Mouse (Mus musculus): ENCODE data around the gene Xpr1. TPM values are rescaled to one million over a fixed set of nuclear protein-coding genes. Genes with fewer than 3 reads are reported as not detected.

Xpr1 gene
- polyA plus RNA-seq (2014; fragmentation: Nextera tagmentation; extraction: Ambion mirVana) = 15.2 and 29.3 TPM in 2 replicates

DNA sequence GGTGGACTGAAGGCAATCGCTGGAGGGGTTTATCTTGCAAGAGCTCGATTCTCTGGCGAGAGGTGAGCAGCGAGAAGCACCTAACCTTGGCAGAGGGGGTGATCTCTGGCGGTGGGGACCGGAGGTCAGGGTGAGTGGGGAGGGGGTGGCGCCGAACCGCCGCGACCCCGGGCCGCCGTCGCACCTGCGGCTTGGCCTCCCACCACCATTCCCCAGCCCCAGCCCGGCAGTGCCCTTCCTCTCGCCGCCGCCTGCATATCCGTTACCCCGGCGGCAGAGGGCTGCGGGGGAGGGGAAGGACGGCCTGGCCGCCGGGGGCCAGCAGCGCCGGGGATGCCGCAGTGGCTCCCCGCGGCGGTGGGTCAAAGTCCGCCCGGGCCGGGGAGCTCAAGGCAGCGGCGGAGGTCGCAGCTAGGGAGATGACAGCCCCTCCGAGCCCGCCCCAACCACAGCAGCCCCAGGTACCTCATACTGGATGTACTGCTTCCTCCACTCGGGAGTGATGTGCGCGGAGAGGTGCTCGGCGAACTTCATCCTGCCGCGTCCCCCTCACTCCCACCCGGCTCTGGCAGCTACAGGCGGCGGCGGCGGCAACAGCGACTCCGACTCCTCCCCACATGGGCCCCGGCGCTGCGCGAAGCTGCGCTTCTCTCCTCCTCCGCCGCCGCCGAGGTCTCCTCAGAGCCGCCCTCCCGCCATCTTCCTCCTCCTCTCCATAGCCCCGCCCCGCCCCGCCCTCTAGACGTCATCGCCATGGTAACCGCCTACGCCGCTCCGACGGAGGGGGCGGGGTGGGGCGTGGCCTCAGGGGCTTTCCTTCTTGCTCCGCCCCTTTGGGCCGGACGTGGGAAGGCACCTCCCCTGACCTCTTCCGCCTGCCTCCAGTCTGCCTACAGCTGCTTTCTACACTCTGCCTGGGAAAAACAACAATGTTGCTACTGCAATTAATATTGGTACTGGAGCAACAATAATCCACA, at the start of gene Xpr1:
Gene Xpr1, minus strand, starts transcription at position 715 of the 977 bp plus-strand sequence.
- Histone ChIP-seq H3K9ac (ENCODE audit: low read depth, low read length) (peak within 1 kb of the TSS; percentile 84), H3K9me3 (ENCODE audit: control insufficient read depth, low read length) (no peaks in the 10 kb centered on the region), H3K27me3 (ENCODE audit: control insufficient read depth, insufficient read depth, low read length) (no peaks in the 10 kb centered on the region), H3K27ac (ENCODE audit: low read depth, low read length) (peak within 1 kb of the TSS; percentile 92), H3K4me3 (ENCODE audit: low read depth, low read length) (peak within 1 kb of the TSS; percentile 89), H3K4me1 (replicated peaks; ENCODE audit: control insufficient read depth, insufficient read depth, low read length) (no peaks in the 10 kb centered on the region), H3K4me2 (replicated peaks; ENCODE audit: low read depth, low read length) (peak within 1 kb of the TSS; percentile 62), H3K36me3 (ENCODE audit: control insufficient read depth, insufficient read depth, low read length) (no peaks in the 10 kb centered on the region)
- under 1% methylated on average over 52 of the region's 82 CpGs for WGBS
- DNase-seq (ENCODE audit: low spot score) = peak; percentile 99
- peak; percentile 96 for ATAC-seq (ENCODE audit: low FRiP score)

DNA sequence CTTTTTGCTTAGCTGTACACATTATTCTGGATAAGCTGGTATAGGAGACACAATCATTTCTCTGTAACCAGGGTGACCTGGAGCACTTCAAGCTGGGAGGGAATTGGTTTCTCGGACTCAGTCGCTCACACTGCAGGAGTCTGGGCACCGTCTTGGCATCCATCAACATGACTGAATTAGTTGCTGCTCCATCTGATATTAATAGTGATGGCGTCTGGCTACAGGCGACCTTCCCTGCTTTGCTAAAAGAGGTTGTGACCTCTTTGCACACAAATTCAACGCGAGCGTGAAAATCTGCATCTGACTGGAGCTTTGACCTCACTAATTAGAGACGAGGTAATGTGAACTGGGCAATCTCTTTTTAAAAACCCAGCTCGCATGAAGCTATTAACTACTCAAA, 46.2 kb upstream of the Xpr1 start:
- Histone ChIP-seq H3K27ac (ENCODE audit: low read depth, low read length) (no peak overlapping the region), H3K9ac (ENCODE audit: low read depth, low read length) (no peak overlapping the region), H3K4me2 (replicated peaks; ENCODE audit: low read depth, low read length) (no peak overlapping the region), H3K4me3 (ENCODE audit: low read depth, low read length) (no peak overlapping the region), H3K36me3 (ENCODE audit: control insufficient read depth, insufficient read depth, low read length) (no peaks in the 10 kb centered on the region), H3K9me3 (ENCODE audit: control insufficient read depth, low read length) (no peaks in the 10 kb centered on the region), H3K27me3 (ENCODE audit: control insufficient read depth, insufficient read depth, low read length) (no peaks in the 10 kb centered on the region), H3K4me1 (replicated peaks; ENCODE audit: control insufficient read depth, insufficient read depth, low read length) (no peaks in the 10 kb centered on the region)
- ATAC-seq (ENCODE audit: low FRiP score) = no peak
- WGBS = 20% methylated on average over 10 of the region's 10 CpGs
- no peak for DNase-seq (ENCODE audit: low spot score)

DNA sequence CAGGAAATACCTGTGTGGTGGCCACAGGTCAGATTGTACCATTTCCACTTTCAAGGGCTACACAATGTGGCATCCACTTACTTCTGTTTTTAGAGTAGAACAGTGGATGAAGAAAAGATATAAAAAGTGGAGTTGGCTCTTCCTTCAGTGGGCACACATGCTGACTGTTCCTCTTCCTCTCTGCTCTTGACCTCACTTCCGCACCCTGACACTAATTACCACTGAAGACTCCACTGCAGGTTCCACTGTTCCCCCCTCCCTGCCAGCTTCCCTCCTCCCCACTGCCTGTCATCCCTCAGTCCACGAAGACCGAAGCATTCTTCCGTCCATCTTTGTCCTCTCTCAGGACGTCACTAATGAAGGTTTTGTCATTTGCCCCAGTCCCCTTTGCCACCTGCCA, 45.4 kb upstream of the Xpr1 start:
- Histone ChIP-seq H3K4me1 (replicated peaks; ENCODE audit: control insufficient read depth, insufficient read depth, low read length) (no peaks in the 10 kb centered on the region), H3K9me3 (ENCODE audit: control insufficient read depth, low read length) (no peaks in the 10 kb centered on the region), H3K27me3 (ENCODE audit: control insufficient read depth, insufficient read depth, low read length) (no peaks in the 10 kb centered on the region), H3K27ac (ENCODE audit: low read depth, low read length) (no peak overlapping the region), H3K4me2 (replicated peaks; ENCODE audit: low read depth, low read length) (no peak overlapping the region), H3K36me3 (ENCODE audit: control insufficient read depth, insufficient read depth, low read length) (no peaks in the 10 kb centered on the region), H3K9ac (ENCODE audit: low read depth, low read length) (no peak overlapping the region), H3K4me3 (ENCODE audit: low read depth, low read length) (no peak overlapping the region)
- DNase-seq (ENCODE audit: low spot score) (no peak), ATAC-seq (ENCODE audit: low FRiP score) (no peak)
- WGBS = 69% methylated on average over 5 of the region's 5 CpGs

DNA sequence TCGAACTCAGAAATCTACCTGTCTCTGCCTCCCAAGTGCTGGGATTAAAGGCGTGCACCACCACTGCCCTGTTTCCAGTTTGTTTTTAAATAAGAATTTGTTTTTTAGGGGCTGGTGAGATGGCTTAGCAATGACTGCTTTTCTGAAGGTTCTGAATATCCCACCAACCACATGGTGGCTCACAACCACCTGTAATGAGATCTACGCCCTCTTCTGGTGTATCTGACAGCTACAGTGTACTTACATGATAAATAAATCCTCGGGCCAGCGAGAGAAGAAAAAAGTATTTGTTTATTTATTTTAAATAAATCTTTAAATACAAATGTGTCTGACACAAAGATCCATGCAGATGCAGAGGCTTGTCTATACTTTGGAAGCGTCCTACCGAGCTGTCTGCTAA, 40.3 kb upstream of the Xpr1 start:
- no peaks in the 10 kb centered on the region for H3K9me3 ChIP-seq (ENCODE audit: control insufficient read depth, low read length)
- no peaks in the 10 kb centered on the region for H3K27me3 ChIP-seq (ENCODE audit: control insufficient read depth, insufficient read depth, low read length)
- H3K36me3 ChIP-seq (ENCODE audit: control insufficient read depth, insufficient read depth, low read length) = no peaks in the 10 kb centered on the region
- H3K9ac ChIP-seq (ENCODE audit: low read depth, low read length) = no peak overlapping the region
- H3K27ac ChIP-seq (ENCODE audit: low read depth, low read length) = no peak overlapping the region
- ATAC-seq (ENCODE audit: low FRiP score) (no peak), DNase-seq (ENCODE audit: low spot score) (no peak)
- H3K4me3 ChIP-seq (ENCODE audit: low read depth, low read length) = no peak overlapping the region
- H3K4me2 ChIP-seq (replicated peaks; ENCODE audit: low read depth, low read length) = no peak overlapping the region
- H3K4me1 ChIP-seq (replicated peaks; ENCODE audit: control insufficient read depth, insufficient read depth, low read length) = no peaks in the 10 kb centered on the region
- WGBS = 82% methylated on average over 7 of the region's 7 CpGs

DNA sequence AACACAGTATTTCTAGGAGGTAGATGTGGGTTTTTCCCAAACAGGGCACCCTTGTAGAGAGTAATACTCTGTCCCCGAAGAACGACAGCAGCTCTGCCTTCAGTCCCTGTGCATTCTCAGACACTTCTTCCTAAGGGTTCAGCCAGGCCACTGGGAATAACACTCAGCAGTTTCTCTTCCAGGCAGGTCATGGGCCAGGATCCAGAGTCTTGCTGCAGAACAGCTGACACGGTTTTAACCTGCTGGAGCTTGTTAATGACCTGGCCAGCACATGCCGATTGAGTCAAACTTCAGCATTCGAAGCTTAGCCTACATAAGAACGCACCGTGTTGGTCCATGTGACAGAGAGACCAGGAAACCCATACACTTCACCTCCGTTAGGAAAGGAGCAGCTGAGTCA, 36.0 kb upstream of the Xpr1 start:
- Histone ChIP-seq H3K9me3 (ENCODE audit: control insufficient read depth, low read length) (no peaks in the 10 kb centered on the region), H3K9ac (ENCODE audit: low read depth, low read length) (no peak overlapping the region), H3K4me1 (replicated peaks; ENCODE audit: control insufficient read depth, insufficient read depth, low read length) (no peaks in the 10 kb centered on the region), H3K36me3 (ENCODE audit: control insufficient read depth, insufficient read depth, low read length) (no peaks in the 10 kb centered on the region), H3K27me3 (ENCODE audit: control insufficient read depth, insufficient read depth, low read length) (no peaks in the 10 kb centered on the region), H3K4me3 (ENCODE audit: low read depth, low read length) (no peak overlapping the region), H3K4me2 (replicated peaks; ENCODE audit: low read depth, low read length) (no peak overlapping the region), H3K27ac (ENCODE audit: low read depth, low read length) (no peak overlapping the region)
- ATAC-seq (ENCODE audit: low FRiP score) (no peak), DNase-seq (ENCODE audit: low spot score) (no peak)
- 86% methylated on average over 8 of the region's 8 CpGs for WGBS

DNA sequence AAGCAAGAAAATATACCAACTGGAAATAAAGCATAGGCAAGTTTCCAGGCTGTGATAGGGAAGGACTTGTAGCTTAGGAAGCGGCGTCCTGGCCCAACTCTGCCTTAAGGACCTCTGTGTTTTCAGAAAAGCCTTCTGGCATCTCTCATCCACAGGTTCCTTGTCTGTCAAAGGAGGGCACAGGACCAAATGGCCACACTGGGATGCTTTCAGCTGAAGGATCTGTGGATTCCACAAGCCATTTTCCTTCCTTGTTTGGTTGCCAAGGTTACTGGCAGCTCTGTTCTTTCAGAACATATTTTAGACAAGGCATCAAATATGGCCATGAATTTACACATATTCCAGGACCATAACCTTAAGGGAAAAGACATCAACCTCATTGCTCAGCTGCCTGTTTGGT, 31.7 kb upstream of the Xpr1 start:
- Histone ChIP-seq H3K4me1 (replicated peaks; ENCODE audit: control insufficient read depth, insufficient read depth, low read length) (no peaks in the 10 kb centered on the region), H3K4me2 (replicated peaks; ENCODE audit: low read depth, low read length) (no peak overlapping the region), H3K27ac (ENCODE audit: low read depth, low read length) (no peak overlapping the region), H3K9ac (ENCODE audit: low read depth, low read length) (no peak overlapping the region), H3K27me3 (ENCODE audit: control insufficient read depth, insufficient read depth, low read length) (no peaks in the 10 kb centered on the region), H3K9me3 (ENCODE audit: control insufficient read depth, low read length) (no peaks in the 10 kb centered on the region), H3K36me3 (ENCODE audit: control insufficient read depth, insufficient read depth, low read length) (no peaks in the 10 kb centered on the region), H3K4me3 (ENCODE audit: low read depth, low read length) (no peak overlapping the region)
- 79% methylated on average over 2 of the region's 2 CpGs for WGBS
- ATAC-seq (ENCODE audit: low FRiP score) = no peak
- DNase-seq (ENCODE audit: low spot score) = no peak

DNA sequence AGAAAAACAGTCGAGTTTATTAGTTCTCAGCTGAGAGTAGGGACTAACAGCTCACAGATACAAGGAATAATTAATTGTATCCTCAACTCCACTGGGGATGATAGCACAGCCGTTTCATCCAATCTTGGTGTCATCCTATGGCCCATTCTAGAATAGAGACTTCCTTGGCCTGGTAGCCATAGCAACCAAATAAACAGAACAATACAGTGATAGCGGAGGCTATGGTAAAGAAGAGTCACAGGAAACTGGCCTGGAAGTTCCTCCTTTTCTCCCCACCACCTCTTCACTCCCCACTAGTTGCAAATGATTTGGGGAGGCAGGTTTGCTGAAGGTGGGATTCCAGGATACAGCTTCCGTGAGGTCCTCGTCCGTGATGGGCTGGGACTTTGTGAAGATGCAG, 30.1 kb upstream of the Xpr1 start:
- Histone ChIP-seq H3K9me3 (ENCODE audit: control insufficient read depth, low read length) (no peaks in the 10 kb centered on the region), H3K4me3 (ENCODE audit: low read depth, low read length) (no peak overlapping the region), H3K36me3 (ENCODE audit: control insufficient read depth, insufficient read depth, low read length) (no peaks in the 10 kb centered on the region), H3K27me3 (ENCODE audit: control insufficient read depth, insufficient read depth, low read length) (no peaks in the 10 kb centered on the region), H3K27ac (ENCODE audit: low read depth, low read length) (no peak overlapping the region), H3K9ac (ENCODE audit: low read depth, low read length) (no peak overlapping the region), H3K4me1 (replicated peaks; ENCODE audit: control insufficient read depth, insufficient read depth, low read length) (no peaks in the 10 kb centered on the region), H3K4me2 (replicated peaks; ENCODE audit: low read depth, low read length) (no peak overlapping the region)
- ATAC-seq (ENCODE audit: low FRiP score) (no peak), DNase-seq (ENCODE audit: low spot score) (no peak)
- WGBS = 76% methylated on average over 6 of the region's 6 CpGs

DNA sequence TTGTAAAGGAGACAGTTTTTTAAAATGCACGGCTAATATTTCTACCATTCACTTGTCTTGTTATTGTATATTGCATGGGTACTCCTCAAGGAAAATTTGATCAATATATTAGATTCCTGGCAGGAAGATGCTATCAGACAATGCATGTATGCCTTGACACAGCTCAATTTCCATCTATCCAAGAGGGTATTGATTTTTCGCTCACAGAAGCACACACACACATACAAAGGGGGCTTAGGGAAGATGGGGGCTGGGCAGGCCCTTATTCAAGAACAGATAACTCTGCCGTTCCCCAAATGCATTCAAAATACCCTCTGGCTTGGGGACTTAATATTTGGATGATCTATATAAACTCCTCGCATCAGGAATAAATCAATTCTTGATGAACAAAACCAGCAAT, 25.9 kb upstream of the Xpr1 start:
- Histone ChIP-seq H3K4me3 (ENCODE audit: low read depth, low read length) (no peak overlapping the region), H3K4me1 (replicated peaks; ENCODE audit: control insufficient read depth, insufficient read depth, low read length) (no peaks in the 10 kb centered on the region), H3K36me3 (ENCODE audit: control insufficient read depth, insufficient read depth, low read length) (no peaks in the 10 kb centered on the region), H3K27ac (ENCODE audit: low read depth, low read length) (peak overlapping the region; percentile 77; the same call in 1 of the 2 replicates), H3K9me3 (ENCODE audit: control insufficient read depth, low read length) (no peaks in the 10 kb centered on the region), H3K27me3 (ENCODE audit: control insufficient read depth, insufficient read depth, low read length) (no peaks in the 10 kb centered on the region), H3K9ac (ENCODE audit: low read depth, low read length) (no peak overlapping the region), H3K4me2 (replicated peaks; ENCODE audit: low read depth, low read length) (no peak overlapping the region)
- DNase-seq (ENCODE audit: low spot score) (no peak), ATAC-seq (ENCODE audit: low FRiP score) (peak; percentile 73; the same call in 1 of the 2 replicates)
- 76% methylated on average over 4 of the region's 4 CpGs for WGBS

DNA sequence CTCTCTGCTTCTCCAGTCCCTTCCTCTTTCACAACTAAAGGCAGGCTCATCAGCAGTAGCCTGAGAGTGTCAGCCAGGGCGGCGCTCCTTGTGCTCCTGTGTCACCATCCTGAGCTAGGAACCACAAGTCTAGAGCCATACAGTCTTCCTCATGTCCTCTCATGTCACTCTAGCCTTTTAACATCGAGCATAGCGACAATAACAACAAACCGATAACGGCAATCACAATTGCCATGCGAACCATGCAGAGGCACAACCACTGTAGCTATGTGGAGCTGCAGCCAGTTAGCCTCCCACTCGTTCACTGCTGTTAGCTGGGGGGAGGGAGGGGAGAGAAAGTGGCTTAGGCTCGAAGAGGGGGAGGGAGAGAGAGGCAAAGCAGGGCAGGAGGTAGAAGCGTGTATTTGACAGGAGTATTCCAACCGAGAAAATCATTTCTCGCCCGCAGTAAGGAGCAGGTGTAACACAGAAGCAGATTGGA, 25.3 kb upstream of the Xpr1 start:
- peak; percentile 56; the same call in 1 of the 2 replicates for ATAC-seq (ENCODE audit: low FRiP score)
- H3K36me3 ChIP-seq (ENCODE audit: control insufficient read depth, insufficient read depth, low read length) = no peaks in the 10 kb centered on the region
- H3K9ac ChIP-seq (ENCODE audit: low read depth, low read length) = no peak overlapping the region
- H3K4me1 ChIP-seq (replicated peaks; ENCODE audit: control insufficient read depth, insufficient read depth, low read length) = no peaks in the 10 kb centered on the region
- no peak overlapping the region for H3K4me3 ChIP-seq (ENCODE audit: low read depth, low read length)
- DNase-seq (ENCODE audit: low spot score) = no peak
- 63% methylated on average over 13 of the region's 13 CpGs for WGBS
- peak overlapping the region; percentile 77 for H3K27ac ChIP-seq (ENCODE audit: low read depth, low read length)
- no peak overlapping the region for H3K4me2 ChIP-seq (replicated peaks; ENCODE audit: low read depth, low read length)
- H3K27me3 ChIP-seq (ENCODE audit: control insufficient read depth, insufficient read depth, low read length) = no peaks in the 10 kb centered on the region
- H3K9me3 ChIP-seq (ENCODE audit: control insufficient read depth, low read length) = no peaks in the 10 kb centered on the region
